Mouse (Mus musculus) neural tube, embryonic 14.5 days (tissue): ENCODE measurements around the gene Tnnc2. TPM values are rescaled to one million over a fixed set of nuclear protein-coding genes. Genes with fewer than 3 reads are reported as not detected.
A peak's percentile ranks its signal among the peaks of the same experiment; 100 is the strongest.

Experiments
- ATAC-seq: fragments of 200-750 bp; cut with Nextera tagmentation; 2 replicates; pipeline ENCODE4 v1.8.0; 2017; ENCODE audit warnings: low read depth, mild to moderate bottlenecking, moderate TSS enrichment, moderate library complexity
- H3K27ac ChIP-seq: fragments of 300-500 bp; sonication (generic); 2 replicates; pipeline ENCODE4 v1.5.1; 2014; ENCODE audit warnings: low read depth, mild to moderate bottlenecking, control low read depth, low read length, moderate library complexity, mixed read lengths
- H3K27me3 ChIP-seq: fragments of 300-500 bp; sonication (generic); 2 replicates; pipeline ENCODE4 v1.6.1; 2014; ENCODE audit warnings: low read length; ENCODE audit not compliant: control insufficient read depth, insufficient read depth
- H3K36me3 ChIP-seq: fragments of 300-500 bp; sonication (generic); 2 replicates; pipeline ENCODE4 v1.6.1; 2014; ENCODE audit warnings: low read length, mixed read lengths; ENCODE audit not compliant: control insufficient read depth, insufficient read depth
- H3K4me1 ChIP-seq: fragments of 300-500 bp; sonication (generic); 2 replicates; pipeline ENCODE4 v1.6.1; 2014; ENCODE audit warnings: low read length; ENCODE audit not compliant: control insufficient read depth, insufficient read depth
- H3K4me2 ChIP-seq: fragments of 300-500 bp; sonication (generic); 2 replicates; pipeline ENCODE4 v1.6.1; 2014; ENCODE audit warnings: mild to moderate bottlenecking, low read depth, low read length, control low read depth
- H3K4me3 ChIP-seq: fragments of 300-500 bp; sonication (generic); 2 replicates; pipeline ENCODE4 v1.5.1; 2014; ENCODE audit warnings: low read depth, low read length, control low read depth, mixed read lengths
- H3K9ac ChIP-seq: fragments of 300-500 bp; sonication (generic); replicated peaks from 2 replicates; pipeline ENCODE4 v1.6.1; 2014; ENCODE audit warnings: low read depth, mild to moderate bottlenecking, control low read depth, low read length, mixed read lengths
- H3K9me3 ChIP-seq: fragments of 300-500 bp; sonication (generic); 2 replicates; pipeline ENCODE4 v1.6.1; 2016; ENCODE audit warnings: low read length; ENCODE audit not compliant: control insufficient read depth
- WGBS: fragments of 180-500 bp; shearing (Covaris S2); extraction: QIAGEN DNeasy Blood & Tissue Kit; methylation state at CpG from one replicate; pipeline ENCODE4 v1.1.7; 2014; 5-methylcytosine and 5-hydroxymethylcytosine counted together
- polyA plus RNA-seq: library from polyadenylated mRNA; unstranded; fragments of >200 nt; fragmentation: Nextera tagmentation; extraction: Ambion mirVana; gene quantifications from 2 replicates; pipeline ENCODE4 v1.2.1, GENCODE M21; 2014

Gene Tnnc2
- polyA plus RNA-seq, 1 experiment from 2014 or later, result 6.4 TPM

- Histone ChIP-seq H3K27me3 (no peaks in the 10 kb centered on the region), H3K9me3 (no peaks in the 10 kb centered on the region), H3K9ac (no peak overlapping the region), H3K4me3 (no peak overlapping the region), H3K4me1 (peaks cover 4% of the 10 kb centered on the region; the same call in 1 of the 2 replicates), H3K36me3 (peaks cover 9% of the 10 kb centered on the region), H3K27ac (no peak overlapping the region), H3K4me2 (no peak overlapping the region)
- 81% methylated on average over 5 of the region's 5 CpGs for WGBS
- ATAC-seq, result no peak
Measured at GRCm38 (mm10) chr2:164817703-164818102, 37.9 kb upstream of the Tnnc2 start.

- no peak for ATAC-seq
- Histone ChIP-seq H3K9ac (no peak overlapping the region), H3K36me3 (peaks cover 9% of the 10 kb centered on the region), H3K4me2 (no peak overlapping the region), H3K9me3 (no peaks in the 10 kb centered on the region), H3K4me3 (no peak overlapping the region), H3K4me1 (peaks cover 2% of the 10 kb centered on the region; the same call in 1 of the 2 replicates), H3K27ac (no peak overlapping the region), H3K27me3 (no peaks in the 10 kb centered on the region)
- WGBS, result 92% methylated on average over 6 of the region's 6 CpGs
Measured at GRCm38 (mm10) chr2:164817206-164817605, 37.4 kb upstream of the Tnnc2 start.

- H3K9me3 ChIP-seq, result no peaks in the 10 kb centered on the region
- no peaks in the 10 kb centered on the region for H3K4me1 ChIP-seq
- H3K27ac ChIP-seq, result no peak overlapping the region
- H3K27me3 ChIP-seq, result no peaks in the 10 kb centered on the region
- H3K4me3 ChIP-seq, result no peak overlapping the region
- no peak overlapping the region for H3K9ac ChIP-seq
- no peak for ATAC-seq
- no peak overlapping the region for H3K4me2 ChIP-seq
- peaks cover 4% of the 10 kb centered on the region for H3K36me3 ChIP-seq
- 91% methylated on average over 8 of the region's 8 CpGs for WGBS
Measured at GRCm38 (mm10) chr2:164815821-164816220, 36.1 kb upstream of the Tnnc2 start.

GRCm38 (mm10) chr2:164815348-164815747 is 35.6 kb upstream of the Tnnc2 start:
- Histone ChIP-seq H3K27me3 (no peaks in the 10 kb centered on the region), H3K9ac (no peak overlapping the region), H3K36me3 (no peaks in the 10 kb centered on the region), H3K27ac (no peak overlapping the region), H3K9me3 (no peaks in the 10 kb centered on the region), H3K4me3 (no peak overlapping the region), H3K4me1 (no peaks in the 10 kb centered on the region), H3K4me2 (no peak overlapping the region)
- ATAC-seq, result no peak
- WGBS, result 91% methylated on average over 5 of the region's 5 CpGs

- no peak overlapping the region for H3K4me2 ChIP-seq
- no peaks in the 10 kb centered on the region for H3K9me3 ChIP-seq
- WGBS, result 51% methylated on average over 2 of the region's 2 CpGs
- ATAC-seq, result no peak
- no peak overlapping the region for H3K27ac ChIP-seq
- H3K36me3 ChIP-seq, result no peaks in the 10 kb centered on the region; the same call in 1 of the 2 replicates
- H3K4me1 ChIP-seq, result no peaks in the 10 kb centered on the region
- H3K9ac ChIP-seq, result no peak overlapping the region
- no peaks in the 10 kb centered on the region for H3K27me3 ChIP-seq
- no peak overlapping the region for H3K4me3 ChIP-seq
Measured at GRCm38 (mm10) chr2:164813557-164813956, 33.8 kb upstream of the Tnnc2 start.

- Histone ChIP-seq H3K36me3 (no peaks in the 10 kb centered on the region; the same call in 1 of the 2 replicates), H3K9me3 (no peaks in the 10 kb centered on the region), H3K4me3 (no peak overlapping the region), H3K9ac (no peak overlapping the region), H3K4me2 (no peak overlapping the region), H3K27ac (no peak overlapping the region), H3K4me1 (peaks cover 16% of the 10 kb centered on the region), H3K27me3 (no peaks in the 10 kb centered on the region)
- no peak for ATAC-seq
- 86% methylated on average over 7 of the region's 7 CpGs for WGBS
Measured at GRCm38 (mm10) chr2:164806614-164807013, 26.8 kb upstream of the Tnnc2 start.

GRCm38 (mm10) chr2:164805332-164805718 is 25.6 kb upstream of the Tnnc2 start:
- H3K27ac ChIP-seq, result peak overlapping the region; percentile 66
- H3K9me3 ChIP-seq, result no peaks in the 10 kb centered on the region
- WGBS, result under 1% methylated on average over 21 of the region's 21 CpGs
- peak overlapping the region; percentile 52 for H3K9ac ChIP-seq
- no peaks in the 10 kb centered on the region for H3K27me3 ChIP-seq
- peaks cover 16% of the 10 kb centered on the region for H3K4me1 ChIP-seq
- peak overlapping the region; percentile 62 for H3K4me2 ChIP-seq
- H3K36me3 ChIP-seq, result no peaks in the 10 kb centered on the region; the same call in none of the 2 replicates
- H3K4me3 ChIP-seq, result peak overlapping the region; percentile 54
- ATAC-seq, result no peak; the same call in 1 of the 2 replicates

GRCm38 (mm10) chr2:164804533-164805331 is 25.0 kb upstream of the Tnnc2 start, which contains the start of the genes Acot8 and Zswim3:
TSS of gene Acot8 (minus strand) at chr2:164804882.
TSS of gene Zswim3 (plus strand) at chr2:164805098.
- peak within 1 kb of the TSS; percentile 79 for H3K27ac ChIP-seq
- H3K4me1 ChIP-seq, result peaks cover 16% of the 10 kb centered on the region
- H3K9ac ChIP-seq, result peak within 1 kb of the TSS; percentile 67
- peak; percentile 96 for ATAC-seq
- no peaks in the 10 kb centered on the region; the same call in none of the 2 replicates for H3K36me3 ChIP-seq
- H3K9me3 ChIP-seq, result no peaks in the 10 kb centered on the region
- peak within 1 kb of the TSS; percentile 54 for H3K4me3 ChIP-seq
- WGBS, result under 1% methylated on average over 47 of the region's 47 CpGs
- H3K27me3 ChIP-seq, result no peaks in the 10 kb centered on the region
- H3K4me2 ChIP-seq, result peak within 1 kb of the TSS; percentile 64

GRCm38 (mm10) chr2:164803921-164804313 is 24.1 kb upstream of the Tnnc2 start:
- no peaks in the 10 kb centered on the region for H3K27me3 ChIP-seq
- peaks cover 3% of the 10 kb centered on the region for H3K36me3 ChIP-seq
- H3K9me3 ChIP-seq, result no peaks in the 10 kb centered on the region
- peak overlapping the region; percentile 64 for H3K4me2 ChIP-seq
- 59% methylated on average over 1 of the region's 1 CpGs for WGBS
- H3K4me1 ChIP-seq, result peaks cover 16% of the 10 kb centered on the region
- no peak for ATAC-seq
- peak overlapping the region; percentile 54 for H3K4me3 ChIP-seq
- H3K9ac ChIP-seq, result peak overlapping the region; percentile 67; the same call in 1 of the 2 replicates
- H3K27ac ChIP-seq, result no peak overlapping the region
